Mouse (Mus musculus) urinary bladder, adult 18-20 months (tissue): ENCODE measurements around the gene Fbxw8.
A peak's percentile ranks its signal among the peaks of the same experiment; 100 is the strongest.

ENCODE experiments used
- DNase-seq, 2 experiments: peaks; one replicate each; pipeline ENCODE4 v3.0.0; 2022; ENCODE audit warnings: low spot score in 2 of 2, mixed read lengths in 2 of 2

The Fbxw8 gene

DNA sequence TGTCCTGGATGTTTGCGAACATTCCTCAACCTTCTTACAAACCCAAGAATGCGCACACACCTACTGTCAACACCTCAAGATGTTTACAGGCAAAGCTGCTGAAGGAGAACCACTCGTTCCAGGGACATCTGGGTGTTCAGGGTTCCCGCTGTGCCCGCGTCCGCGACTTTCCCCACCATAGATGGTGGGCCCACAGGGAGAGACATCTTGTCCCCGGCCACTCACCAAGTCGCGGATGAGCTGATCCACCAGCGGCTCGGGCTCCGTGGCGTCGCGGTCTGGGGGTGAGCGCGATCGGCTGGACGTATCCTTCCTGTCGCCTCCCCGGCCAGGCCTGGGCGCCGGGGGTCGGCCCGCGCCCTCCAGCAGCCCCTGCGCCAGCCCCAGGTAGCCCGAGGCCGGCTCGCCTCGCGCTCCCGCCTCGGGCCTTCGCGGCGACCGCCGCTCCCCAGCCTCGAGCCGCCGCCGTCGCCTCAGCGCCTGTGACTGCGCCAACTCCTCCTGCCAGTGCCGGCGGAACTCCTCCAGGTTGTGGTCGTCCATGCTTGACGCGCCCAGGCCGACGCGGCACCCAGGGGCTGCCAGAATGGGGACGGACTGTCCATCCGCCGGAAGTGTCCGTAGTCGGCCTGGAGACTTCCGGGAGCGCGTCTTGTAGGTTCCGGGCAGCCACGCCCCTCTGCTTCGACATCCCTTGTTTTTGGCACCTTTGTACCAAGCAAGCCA, at the start of gene Fbxw8:
Gene Fbxw8, minus strand, starts transcription at position 626 of the 726 bp plus-strand sequence.
- DNase-seq = peak; percentile 70 to 83

DNA sequence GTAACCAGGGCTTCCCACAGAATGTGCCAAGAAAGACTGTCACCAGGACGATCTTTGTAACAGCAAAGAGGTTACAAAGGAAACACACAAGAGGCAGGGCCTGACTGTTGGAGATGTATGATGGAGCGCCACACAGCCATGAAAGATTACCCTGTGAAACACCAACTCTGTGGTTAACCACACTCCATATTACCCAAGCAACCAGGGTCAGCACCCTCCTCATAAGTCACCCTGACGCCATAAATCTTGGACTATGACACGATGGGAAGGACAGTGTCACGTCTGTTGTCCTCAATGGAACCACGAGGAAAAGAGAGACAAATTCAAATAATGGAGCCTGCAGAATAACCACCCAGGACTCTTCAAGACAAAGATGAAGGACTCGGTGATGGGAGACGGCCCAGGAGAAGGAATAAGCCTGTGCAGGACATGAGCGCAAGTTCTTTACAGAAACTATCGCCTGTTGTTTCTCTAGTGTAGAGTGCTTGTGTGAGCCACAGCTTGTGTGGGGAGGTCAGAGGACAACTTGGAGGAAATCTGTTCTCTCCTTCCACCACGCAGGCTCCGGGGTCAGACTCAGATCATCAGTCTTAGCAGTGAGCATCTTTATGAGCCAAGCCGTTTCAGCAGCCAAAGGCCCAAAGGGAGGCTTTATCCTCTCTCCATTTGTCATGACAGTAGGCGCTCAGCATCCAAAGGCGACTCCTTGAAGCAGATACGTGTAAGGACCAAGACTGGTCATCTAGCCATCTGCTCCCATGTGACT, 49.6 kb upstream of the Fbxw8 start:
- no peak for DNase-seq

DNA sequence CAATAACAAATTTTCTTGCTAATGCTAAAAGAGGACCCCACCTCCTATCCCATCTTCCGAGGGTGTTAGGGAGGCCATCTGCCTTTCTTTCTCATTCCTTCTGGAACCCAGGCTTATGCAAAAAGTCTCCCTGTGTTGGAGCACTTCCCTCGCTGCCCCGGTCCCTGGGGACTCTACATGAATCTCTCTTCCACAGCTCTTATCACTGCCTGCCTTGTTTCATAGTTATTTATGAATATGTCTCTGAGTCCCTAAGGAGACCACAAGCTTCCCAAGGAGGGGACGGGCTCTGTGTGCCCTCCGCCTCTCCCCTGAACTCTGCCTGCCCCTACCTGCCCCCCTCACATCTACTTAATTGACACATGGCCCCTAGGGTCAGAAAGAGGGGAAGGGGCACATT, 44.4 kb upstream of the Fbxw8 start:
- no peak for DNase-seq

DNA sequence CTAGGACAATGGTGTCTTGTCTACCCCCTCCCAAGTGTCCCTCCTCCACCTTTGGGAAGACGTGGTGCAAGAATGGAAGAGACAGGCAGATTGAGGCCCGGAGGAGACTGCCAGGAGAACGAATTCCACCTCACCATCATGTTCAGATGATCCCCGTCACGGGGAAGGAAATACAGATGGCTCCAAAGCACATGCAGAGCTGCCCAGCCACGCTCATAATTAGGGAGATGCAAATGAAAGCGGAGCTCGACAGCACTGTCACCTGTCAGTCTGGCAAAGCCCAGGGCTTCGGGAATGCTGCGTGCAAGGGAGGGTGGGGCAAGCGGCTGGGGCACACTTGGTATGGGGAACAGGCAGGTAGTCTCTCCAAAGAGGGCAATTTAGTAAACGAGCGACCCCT, 42.2 kb upstream of the Fbxw8 start:
- DNase-seq = no peak

DNA sequence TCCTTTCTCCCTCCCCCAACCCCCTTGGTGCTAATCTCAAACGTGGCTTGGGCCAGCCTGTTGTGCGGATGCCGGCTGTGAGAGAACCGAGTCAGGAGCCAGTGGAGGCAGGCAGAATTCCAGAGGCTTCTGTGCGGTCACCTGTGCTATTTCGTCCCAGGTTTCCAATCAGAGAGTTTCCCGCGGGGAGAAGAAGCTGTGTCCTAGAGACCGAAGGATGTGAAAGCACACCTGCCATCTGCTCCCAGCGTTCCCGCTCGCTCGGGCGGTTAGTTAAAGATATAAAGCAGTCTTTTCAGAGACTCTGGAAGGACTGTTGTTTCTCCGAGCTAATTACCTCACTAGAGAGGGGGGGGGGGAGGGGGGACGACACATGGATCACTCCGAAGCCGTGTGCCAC, 37.0 kb upstream of the Fbxw8 start:
- DNase-seq = no peak

DNA sequence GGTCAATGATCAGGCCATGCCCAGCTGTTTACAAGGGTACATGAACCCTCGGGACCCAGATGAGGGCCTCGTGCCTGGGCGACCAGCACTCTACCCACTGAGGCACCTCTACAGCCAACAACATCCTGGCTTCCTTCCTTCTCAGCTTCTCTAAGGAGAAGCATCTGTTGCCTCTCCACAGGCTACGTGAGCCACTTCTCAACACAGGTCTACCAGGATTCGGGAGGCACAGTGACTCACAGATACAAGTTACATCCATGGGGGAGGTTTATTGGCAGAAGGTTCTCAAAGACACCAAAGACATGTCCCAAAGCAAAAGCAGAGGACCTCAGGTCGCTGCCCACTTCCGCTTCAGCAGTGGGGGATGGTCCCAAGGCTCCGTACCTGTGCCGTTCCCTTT, 35.2 kb upstream of the Fbxw8 start:
- DNase-seq = no peak

DNA sequence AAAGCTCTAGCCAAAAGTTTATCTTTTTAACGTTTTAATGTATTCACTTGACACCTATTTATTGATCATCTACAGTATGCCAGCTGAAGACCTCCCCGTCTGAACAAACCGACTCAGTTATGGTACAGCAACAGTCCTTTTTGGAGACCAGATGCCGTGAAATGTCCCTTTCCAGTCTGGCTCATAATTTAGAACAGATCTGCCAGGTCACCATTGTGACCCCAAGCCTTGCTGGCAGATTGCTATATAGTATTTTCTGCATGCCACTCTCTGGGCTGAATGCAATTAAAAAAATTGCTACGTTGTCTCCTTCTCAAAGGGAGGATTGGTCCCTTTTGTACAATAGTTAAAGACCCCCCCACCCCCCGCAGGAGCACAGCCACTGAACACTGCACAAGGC, 33.1 kb upstream of the Fbxw8 start:
- DNase-seq = no peak

DNA sequence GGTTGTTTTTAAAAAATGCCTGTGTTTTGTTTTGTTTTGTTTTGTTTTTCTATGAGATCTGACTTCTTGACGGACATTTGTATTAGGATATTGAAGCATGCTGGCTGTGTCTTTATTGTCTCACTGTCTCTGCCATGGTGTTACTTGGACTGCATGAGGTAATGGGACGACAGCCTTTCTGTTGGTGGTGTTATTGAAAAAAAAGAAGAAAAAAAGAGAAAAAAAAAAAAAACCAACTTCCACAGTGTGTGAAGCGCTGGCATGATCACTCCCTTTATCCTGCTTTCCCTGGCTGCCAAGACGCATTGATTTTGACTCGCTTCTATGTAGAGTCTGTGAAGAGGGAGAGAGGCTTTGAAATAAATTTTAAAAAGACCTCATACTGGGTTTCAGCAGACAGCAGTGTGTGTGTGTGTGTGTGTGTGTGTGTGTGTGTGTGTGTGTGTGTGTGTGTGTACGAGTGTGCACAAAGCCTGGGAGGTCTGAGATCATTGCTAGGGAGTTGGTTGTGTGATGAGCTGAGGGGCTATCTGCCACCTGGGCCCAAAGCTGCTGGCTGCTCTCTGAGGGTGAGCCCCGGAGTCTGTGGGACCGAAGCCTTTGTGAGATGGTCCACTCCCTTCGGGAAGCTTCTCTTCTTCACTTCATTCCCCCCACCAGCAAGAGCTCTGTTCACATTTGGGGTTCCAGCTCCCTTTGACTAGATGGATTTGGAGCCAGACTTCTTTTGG, 31.8 kb upstream of the Fbxw8 start:
- DNase-seq = no peak

DNA sequence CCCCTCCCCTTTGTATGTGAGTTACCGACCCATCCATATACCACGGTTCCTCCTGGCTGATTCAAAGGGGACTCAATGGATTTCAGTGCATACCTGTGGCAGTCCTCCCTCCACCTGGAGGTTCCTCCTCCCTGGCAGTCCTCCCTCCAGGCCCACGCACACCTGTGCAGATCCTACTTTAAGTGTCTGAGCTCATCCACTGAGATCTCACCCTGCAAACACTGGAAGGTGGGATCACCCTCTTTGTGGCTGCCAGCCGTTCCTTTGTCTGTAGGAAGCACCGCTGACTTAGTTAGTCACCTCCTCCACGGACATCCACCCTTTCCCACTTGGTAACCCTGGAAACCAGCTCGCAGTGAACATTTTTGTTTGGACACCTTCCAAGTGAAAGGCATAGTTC, 22.4 kb upstream of the Fbxw8 start:
- no peak for DNase-seq

DNA sequence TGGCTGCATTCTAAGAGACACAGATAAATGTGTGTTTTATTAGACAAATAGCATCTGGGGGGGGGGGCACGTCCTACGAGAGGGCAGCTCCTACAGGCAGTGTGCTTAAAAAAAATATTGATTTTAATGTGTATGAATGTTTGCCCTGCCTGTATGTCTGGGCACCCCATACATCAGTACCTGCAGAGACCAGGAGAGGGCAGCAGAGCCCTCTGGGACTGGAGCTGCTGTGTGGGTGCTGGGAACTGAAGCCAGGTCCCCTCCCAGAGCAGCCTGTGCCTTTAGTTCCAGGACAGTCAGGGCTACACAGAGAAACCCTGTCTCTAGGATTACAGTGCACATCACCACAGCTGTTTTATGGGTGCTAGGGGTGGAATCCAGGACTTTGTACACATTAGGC, 19.9 kb upstream of the Fbxw8 start:
- no peak for DNase-seq

DNA sequence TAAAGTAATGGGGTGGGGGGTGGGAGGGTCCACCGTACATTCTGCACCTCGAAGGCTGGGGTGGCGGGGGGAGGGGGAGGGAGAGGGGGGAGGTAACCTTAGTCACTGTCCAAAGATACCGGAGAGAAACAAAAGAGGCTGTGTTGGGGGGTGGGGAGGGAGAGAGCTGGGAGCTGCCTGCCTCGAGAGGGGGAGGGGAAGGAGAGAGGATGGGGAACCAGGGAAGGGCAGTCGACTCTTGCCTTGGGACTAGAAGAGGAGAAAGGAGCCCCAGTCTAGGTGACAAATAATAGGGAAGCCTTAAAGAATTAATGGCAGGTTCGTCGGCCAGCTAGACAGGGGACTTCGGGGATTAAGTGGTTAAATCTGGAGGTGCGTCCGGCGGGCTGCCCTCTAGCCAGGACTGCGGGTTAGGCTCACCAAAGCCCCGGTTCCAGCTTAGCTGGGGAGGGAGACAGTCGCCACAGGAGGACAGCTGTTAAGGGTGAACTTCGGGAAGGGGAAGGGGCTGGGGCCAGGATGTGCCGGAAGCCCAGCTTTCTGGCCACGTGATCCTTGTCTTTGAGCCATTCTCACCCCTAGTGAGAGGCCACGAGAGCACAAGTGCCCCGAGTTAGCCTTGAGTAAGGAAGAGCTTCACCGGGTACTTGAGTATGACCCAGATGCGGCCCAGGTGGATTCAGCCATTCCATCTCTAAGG, 19.2 kb upstream of the Fbxw8 start:
- DNase-seq = no peak

DNA sequence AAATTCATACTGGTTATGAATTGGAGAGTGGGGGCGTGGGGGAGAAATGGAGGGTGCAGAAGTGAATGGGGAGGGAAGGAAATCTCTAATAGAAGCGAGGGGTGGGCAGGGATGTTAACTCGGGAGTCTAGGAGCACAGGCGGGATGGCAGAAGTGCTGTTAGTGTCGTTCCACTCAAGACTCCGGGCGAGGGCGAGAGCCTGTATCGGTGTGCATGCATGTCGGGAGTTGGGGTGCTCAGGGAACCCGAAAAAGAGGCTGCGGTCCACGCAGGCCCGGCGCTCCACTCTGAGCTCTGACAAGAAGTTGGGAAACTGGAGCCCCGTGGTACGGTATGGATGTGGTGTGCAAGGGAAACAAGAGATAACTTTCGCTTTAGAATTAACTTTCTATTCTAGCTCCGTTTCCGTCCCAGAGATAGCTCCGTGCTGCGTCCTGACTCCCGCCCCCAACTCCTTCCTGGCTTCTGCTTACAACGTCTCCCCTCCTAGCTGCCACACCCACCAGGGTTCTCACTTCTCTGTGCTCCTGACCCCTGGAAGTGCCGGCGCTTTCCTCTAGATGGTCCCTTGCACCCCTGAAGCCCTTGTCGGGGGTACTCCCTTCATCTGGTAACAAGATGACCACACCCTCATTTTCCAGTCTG, 16.9 kb upstream of the Fbxw8 start:
- peak in 1 of 2 experiments; percentile 16 for DNase-seq

DNA sequence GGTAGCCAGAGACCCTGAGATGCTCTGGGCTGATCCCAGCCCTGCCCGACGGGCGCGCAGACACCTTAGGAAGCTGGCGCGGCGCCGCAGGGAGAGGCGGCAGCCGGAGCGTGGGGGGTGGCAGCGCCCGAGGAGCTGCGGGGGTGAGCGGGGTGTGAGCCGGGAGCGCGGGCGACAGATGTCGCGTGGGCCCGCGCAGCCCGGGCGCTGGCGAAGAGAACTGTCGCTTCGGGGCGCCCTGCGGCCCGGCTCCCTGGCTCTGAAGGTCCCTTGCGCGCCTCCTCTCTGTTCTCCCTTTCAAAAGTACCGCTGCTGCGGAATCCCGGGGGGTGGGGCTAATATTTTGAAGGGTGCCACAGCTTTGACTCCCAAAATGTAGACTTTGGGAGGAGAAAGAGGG, 16.4 kb upstream of the Fbxw8 start:
- no peak for DNase-seq

DNA sequence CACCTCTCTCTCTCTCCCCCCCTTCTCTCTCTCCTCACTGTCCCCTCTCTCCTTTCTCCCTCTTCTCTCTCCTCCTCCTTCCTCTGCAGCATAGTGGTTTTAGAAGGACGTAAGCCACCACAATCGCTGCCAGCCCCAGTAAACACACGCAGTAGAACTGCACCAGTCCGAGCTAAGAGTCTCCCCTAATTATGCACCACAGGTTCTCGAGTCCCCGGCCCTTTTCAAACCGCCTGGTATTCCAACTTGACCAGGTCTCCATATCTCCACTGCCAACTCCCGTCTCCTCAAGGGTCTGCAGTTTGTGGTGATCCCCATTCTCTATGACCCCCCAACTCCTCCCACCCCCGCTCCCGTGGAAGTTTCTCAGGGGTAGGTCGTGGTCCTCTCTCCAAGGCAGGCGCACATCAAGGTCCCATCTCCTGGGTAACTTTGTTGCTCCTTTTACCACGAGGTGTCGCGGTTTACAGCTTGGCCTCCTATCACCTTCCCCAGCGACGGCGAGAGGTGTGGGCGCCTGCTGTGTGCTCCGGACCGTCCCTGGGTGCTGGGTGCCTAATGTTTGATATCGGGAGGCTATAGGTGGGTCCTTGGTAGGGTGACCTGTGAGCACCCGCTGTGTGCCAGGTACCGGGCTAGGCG, 15.7 kb upstream of the Fbxw8 start:
- no peak for DNase-seq

DNA sequence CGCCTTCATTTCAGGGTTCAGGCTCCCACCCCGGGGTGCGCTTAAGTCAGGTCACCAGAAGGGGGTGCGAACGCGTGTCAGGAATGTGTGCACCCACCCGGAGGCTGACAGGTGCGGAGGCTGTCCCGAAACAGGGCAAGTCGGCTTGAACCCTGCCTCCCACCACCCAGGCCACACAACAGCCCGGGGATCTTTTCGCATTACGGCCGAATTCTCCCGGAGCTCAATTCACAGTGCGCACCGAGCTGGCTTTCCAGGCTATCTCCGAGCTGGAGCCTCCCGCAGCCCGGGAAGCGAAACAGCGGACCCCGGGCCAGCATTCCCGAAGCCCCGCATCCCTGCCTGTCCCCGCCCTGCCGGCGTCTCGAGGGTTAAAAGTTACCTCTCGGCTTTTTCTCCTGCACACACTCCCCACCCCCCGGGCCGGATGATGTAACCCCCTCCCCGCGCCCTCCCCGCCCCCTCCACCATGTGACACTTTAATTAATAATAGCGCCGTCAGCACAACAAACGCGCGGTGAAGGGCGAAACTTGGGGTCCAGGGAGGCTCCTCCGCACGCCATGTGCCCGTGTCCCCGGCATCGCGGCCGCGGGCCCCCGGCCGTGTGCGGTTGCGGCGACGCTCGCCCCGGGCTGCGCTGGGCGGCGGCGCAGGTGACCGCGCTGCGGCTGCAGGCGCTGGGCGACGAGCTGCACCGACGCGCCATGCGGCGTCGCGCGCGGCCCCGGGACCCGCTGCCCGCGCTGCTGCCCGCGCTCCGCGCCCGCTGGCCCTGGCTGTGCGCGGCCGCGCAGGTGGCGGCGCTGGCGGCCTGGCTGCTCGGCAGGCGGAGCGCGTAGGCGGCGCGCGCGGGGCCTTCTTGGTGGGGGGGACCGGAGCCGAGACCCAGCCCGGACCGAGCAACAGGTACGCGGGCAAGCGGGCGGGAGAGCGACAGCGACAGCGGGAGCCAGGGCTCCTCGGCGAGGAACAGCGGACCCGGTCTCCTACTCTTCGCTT, 14.3 kb upstream of the Fbxw8 start:
- no peak for DNase-seq

DNA sequence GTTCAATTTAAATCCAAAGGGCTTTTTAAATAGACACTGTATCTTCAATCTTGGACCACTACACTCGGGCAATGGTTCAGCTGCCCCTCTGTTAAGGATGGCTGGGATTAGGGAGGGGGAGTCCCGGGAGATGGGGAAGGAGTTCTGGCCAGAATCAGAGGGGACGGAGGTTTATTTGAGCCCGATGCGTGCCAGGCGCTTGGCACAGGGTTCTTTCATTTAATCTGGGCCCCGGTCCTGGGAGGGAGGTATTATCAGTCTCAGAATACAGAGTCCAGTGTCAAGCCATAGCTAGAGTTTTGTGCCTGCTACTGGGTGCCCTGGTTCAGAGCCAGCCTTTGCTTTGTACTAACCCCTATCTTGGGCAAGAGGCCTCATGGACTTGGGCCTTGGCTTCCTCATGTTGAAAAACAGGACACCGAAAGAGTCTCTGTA, 12.3 kb upstream of the Fbxw8 start:
- no peak for DNase-seq

DNA sequence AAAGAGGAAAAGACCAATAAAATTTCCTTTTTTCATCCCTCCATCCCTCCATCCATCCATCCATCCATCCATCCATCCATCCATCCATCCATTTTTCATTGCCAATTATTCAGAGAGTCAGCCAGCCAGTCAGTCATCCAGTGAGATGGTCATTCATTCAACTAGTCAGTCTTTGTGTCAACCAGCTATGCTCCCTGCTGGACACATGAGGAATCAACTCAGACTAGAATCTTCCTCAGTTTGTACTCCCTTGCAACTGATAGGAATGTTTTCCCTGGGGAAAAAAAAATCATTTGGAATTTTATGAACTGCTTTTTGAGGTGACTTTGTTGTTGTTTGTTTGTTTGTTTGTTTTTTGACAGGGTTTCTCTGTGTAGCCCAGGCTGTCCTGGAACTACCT, 10.2 kb upstream of the Fbxw8 start:
- DNase-seq = no peak

DNA sequence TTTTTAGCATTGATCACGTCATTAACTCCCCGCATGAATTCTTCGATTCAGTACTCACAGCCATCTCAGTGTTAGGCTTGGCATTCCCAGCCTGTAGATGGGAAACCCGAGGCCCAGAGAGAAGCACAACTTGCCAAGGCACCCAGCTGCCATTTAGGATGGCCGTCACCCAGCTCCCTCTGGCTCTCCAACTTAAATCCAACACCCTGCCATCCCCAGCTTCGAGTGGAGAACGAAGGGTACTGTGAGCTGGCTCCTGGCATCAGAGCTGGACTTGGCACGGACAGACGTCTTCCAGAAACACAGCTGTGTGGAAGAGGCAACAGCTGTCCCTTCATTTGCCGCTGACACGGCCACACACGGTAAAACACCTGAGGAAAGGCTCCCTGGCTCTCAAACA, 9.3 kb upstream of the Fbxw8 start, which contains the start of gene Hrk:
Gene Hrk, plus strand, starts transcription at position 68 of the 400 bp plus-strand sequence.
- no peak for DNase-seq

DNA sequence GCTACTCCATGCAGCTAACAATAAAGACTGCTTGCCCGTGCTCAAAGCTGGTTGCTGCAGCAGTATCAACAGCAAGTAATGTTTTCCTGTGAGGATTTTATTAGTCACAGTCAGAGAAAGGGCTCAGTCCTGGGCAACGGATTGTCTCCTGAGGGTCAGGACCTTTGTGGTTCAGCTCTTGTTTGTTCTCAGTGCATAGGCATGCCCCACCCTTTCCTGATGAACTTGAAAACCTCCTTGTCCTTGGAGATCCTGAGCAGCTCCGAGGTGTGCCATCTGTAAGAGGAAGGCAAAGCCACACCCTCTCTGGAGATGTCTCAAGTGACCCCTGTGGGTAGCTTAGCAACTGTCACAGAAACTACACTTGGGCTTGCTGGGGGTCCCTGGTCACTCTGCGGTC, 5.4 kb upstream of the Fbxw8 start:
- DNase-seq = no peak

DNA sequence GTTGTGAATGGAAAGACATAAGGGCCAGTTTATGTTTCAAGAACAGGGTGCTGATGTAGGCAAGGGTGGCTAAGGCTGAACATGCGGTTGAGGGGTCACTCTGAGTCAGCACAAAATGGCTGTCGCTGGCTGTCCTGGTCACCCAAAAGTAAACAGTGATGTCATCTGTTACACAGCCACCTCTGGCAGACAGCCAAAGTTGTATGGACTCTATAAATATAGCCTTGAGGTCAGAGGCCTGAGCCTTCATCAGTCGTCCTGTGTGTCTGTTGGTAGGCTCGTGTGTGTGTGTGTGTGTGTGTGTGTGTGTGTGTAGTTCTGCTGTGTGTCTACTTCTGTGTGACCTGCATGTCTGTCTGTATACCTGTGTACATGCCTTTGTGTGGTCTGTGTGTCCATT, 1.7 kb upstream of the Fbxw8 start:
- no peak for DNase-seq
